Mouse (Mus musculus): ENCODE results near the gene Arhgap15. TPM values are rescaled to one million over a fixed set of nuclear protein-coding genes. Genes with fewer than 3 reads are reported as not detected.

Gene Arhgap15
- polyA plus RNA-seq, 1 experiment: 1.7 TPM

DNA sequence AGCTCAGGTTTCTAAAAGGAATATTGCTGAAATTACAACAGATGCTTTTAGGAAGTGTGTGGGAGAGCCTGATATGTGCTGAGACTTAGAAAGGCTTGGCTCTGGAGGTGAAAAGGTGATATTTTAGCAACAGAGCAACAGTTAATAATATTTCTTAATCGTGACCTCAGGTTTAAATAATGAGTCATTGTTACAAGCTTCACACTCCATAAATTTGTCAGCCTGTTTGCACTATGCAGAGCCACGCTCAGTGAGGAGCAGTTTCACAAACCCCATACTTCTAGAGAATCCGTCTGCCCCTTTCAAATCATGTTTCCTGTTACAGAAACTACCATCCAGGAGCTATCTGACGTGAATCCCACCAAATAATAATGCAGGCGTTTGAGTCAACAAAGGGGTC lies 213.8 kb downstream of the Arhgap15 start:
- TF ChIP-seq CTCF (conservative IDR thresholded peaks at IDR 0.05; ENCODE audit: insufficient read depth, insufficient read length, low read depth, low read length): no peak
- no peak for TF ChIP-seq POLR2A (IDR thresholded peaks at IDR 0.05; ENCODE audit: low read depth, low read length)
- 44% methylated on average over 5 of the region's 5 CpGs for WGBS
- DNase-seq: no peak

DNA sequence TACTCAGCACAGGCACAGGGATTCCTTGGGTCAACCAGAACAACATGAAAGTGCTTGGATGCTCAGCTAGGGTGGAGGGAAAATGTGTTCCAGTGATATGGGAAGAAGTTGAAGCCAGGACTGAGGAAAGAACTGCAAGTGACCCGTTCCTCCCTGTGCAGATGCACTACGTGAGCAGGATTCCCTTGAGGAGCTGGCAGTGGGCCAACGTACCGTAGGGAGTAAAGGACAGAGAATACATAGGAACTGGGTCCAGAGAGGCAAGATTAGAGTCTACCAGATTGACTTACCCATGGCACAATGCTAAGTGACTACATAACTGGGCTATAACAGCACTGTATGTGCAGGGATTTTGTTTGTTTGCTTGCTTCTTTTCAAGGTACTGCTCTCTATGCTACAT lies 220.0 kb downstream of the Arhgap15 start:
- no peak overlapping the region for H3K27ac ChIP-seq (ENCODE audit: insufficient read depth, low read depth, low read length)
- WGBS: 24% methylated on average over 4 of the region's 4 CpGs
- DNase-seq: peak; percentile 28
- H3K36me3 ChIP-seq (ENCODE audit: control insufficient read depth, insufficient read depth, low read length): no peaks in the 10 kb centered on the region
- TF ChIP-seq CTCF (conservative IDR thresholded peaks at IDR 0.05; ENCODE audit: insufficient read depth, insufficient read length, low read depth, low read length): no peak
- TF ChIP-seq POLR2A (IDR thresholded peaks at IDR 0.05; ENCODE audit: low read depth, low read length): no peak
- H3K4me1 ChIP-seq (ENCODE audit: control insufficient read depth, insufficient read depth, low read length): no peaks in the 10 kb centered on the region
- H3K27me3 ChIP-seq (replicated peaks; ENCODE audit: control insufficient read depth, insufficient read depth, low read length): no peaks in the 10 kb centered on the region
- no peak overlapping the region for H3K4me3 ChIP-seq (ENCODE audit: insufficient read depth, low read depth, low read length)

More for the DNA sequence above, 213.8 kb downstream of the Arhgap15 start:
- no peaks in the 10 kb centered on the region for H3K27me3 ChIP-seq (replicated peaks; ENCODE audit: control insufficient read depth, insufficient read depth, low read length)
- no peak overlapping the region for H3K4me3 ChIP-seq (ENCODE audit: insufficient read depth, low read depth, low read length)
- H3K36me3 ChIP-seq (ENCODE audit: control insufficient read depth, insufficient read depth, low read length): no peaks in the 10 kb centered on the region
- no peak overlapping the region for H3K27ac ChIP-seq (ENCODE audit: insufficient read depth, low read depth, low read length)
- no peaks in the 10 kb centered on the region for H3K4me1 ChIP-seq (ENCODE audit: control insufficient read depth, insufficient read depth, low read length)

DNA sequence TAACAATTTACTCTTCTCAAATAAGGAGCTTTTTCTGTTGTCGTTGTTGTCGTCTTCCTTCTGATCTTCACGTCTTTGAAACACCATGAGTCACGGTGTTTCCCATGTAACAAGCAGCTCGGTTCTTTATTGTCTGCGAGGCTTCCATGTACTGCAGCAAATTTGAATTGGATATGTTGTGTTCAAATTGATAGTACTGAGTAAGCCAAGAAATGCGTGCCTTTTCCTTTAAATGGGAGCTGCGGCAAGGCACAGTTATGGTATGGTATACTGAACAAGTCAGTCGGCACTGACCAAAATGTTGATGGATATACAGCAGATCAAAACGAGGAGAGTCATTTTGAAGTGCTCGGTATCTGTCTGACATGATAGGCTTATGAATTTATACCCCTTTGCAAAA lies 229.1 kb downstream of the Arhgap15 start:
- WGBS: 90% methylated on average over 11 of the region's 11 CpGs
- TF ChIP-seq CTCF (conservative IDR thresholded peaks at IDR 0.05; ENCODE audit: insufficient read depth, insufficient read length, low read depth, low read length) (no peak), POLR2A (IDR thresholded peaks at IDR 0.05; ENCODE audit: low read depth, low read length) (no peak)

DNA sequence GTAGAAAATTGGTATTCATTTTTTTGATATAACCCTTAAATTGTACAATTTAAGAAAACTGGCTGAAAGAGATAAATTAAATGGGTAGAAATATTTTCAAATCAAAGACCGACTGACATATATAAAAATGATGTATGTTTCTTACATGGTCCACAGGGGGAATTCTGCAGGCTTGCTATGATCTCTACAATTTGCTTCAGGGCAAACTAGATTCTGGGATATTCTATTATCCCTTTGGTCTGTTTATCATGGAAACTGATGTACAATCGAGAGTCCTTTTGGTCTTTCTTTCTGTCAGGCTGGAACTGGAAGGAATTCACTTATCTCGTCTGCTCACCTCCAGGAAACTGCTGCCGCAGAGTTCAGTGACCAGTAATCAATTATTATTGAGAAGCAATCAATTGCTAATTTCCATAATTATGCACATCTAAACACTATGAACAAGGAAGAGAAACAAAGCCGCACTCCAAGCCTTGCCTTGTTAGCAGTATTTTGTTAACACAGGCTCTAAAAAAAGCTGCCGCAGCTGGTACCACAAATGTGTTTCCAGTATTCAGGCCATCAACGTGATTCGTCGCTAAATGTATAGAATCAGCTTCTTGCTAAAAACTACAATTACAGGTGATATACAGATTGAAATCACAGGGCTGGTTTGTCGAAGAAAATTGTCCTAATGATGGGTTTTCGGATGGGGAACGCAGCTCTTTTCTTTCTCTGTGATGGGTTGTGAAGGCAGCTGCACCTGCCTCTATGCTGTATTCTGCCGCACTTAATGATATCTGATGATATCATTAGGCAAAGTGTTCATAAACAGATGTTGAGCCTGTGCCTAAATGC lies 229.8 kb downstream of the Arhgap15 start:
- TF ChIP-seq POLR2A (IDR thresholded peaks at IDR 0.05; ENCODE audit: low read depth, low read length) (no peak), CTCF (conservative IDR thresholded peaks at IDR 0.05; ENCODE audit: insufficient read depth, insufficient read length, low read depth, low read length) (no peak)
- H3K4me3 ChIP-seq (ENCODE audit: insufficient read depth, low read depth, low read length): no peak overlapping the region
- H3K27ac ChIP-seq (ENCODE audit: insufficient read depth, low read depth, low read length): no peak overlapping the region
- WGBS: 91% methylated on average over 13 of the region's 13 CpGs
- H3K27me3 ChIP-seq (replicated peaks; ENCODE audit: control insufficient read depth, insufficient read depth, low read length): no peaks in the 10 kb centered on the region
- DNase-seq: no peak
- H3K4me1 ChIP-seq (ENCODE audit: control insufficient read depth, insufficient read depth, low read length): no peaks in the 10 kb centered on the region
- H3K36me3 ChIP-seq (ENCODE audit: control insufficient read depth, insufficient read depth, low read length): no peaks in the 10 kb centered on the region

More for the DNA sequence above, 229.1 kb downstream of the Arhgap15 start:
- Histone ChIP-seq H3K4me1 (ENCODE audit: control insufficient read depth, insufficient read depth, low read length) (no peaks in the 10 kb centered on the region), H3K27me3 (replicated peaks; ENCODE audit: control insufficient read depth, insufficient read depth, low read length) (no peaks in the 10 kb centered on the region), H3K4me3 (ENCODE audit: insufficient read depth, low read depth, low read length) (no peak overlapping the region), H3K36me3 (ENCODE audit: control insufficient read depth, insufficient read depth, low read length) (no peaks in the 10 kb centered on the region), H3K27ac (ENCODE audit: insufficient read depth, low read depth, low read length) (no peak overlapping the region)
- no peak for DNase-seq

DNA sequence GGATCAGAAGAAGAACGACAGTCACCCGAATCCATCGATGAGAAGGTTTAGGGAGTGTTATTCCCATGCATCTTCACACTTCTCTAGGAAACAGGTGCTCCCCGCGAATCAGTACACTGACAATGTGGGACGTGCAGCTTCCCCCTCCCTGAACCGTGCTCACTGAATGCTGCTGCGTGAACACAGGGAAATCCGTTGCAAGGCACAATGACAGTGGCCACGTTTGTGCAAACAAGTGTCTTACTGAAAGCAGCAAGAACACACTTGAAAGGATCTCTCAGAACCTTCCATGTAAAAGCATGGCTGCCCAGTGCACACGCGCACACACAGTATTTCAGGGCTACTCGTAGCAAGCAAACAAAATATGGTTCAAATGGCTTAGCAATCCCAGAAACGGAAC lies 237.4 kb downstream of the Arhgap15 start:
- H3K4me3 ChIP-seq (ENCODE audit: insufficient read depth, low read depth, low read length): no peak overlapping the region
- H3K36me3 ChIP-seq (ENCODE audit: control insufficient read depth, insufficient read depth, low read length): no peaks in the 10 kb centered on the region
- no peaks in the 10 kb centered on the region for H3K27me3 ChIP-seq (replicated peaks; ENCODE audit: control insufficient read depth, insufficient read depth, low read length)
- TF ChIP-seq POLR2A (IDR thresholded peaks at IDR 0.05; ENCODE audit: low read depth, low read length) (no peak), CTCF (conservative IDR thresholded peaks at IDR 0.05; ENCODE audit: insufficient read depth, insufficient read length, low read depth, low read length) (no peak)
- DNase-seq: no peak
- no peaks in the 10 kb centered on the region for H3K4me1 ChIP-seq (ENCODE audit: control insufficient read depth, insufficient read depth, low read length)
- H3K27ac ChIP-seq (ENCODE audit: insufficient read depth, low read depth, low read length): no peak overlapping the region
- 81% methylated on average over 14 of the region's 14 CpGs for WGBS

DNA sequence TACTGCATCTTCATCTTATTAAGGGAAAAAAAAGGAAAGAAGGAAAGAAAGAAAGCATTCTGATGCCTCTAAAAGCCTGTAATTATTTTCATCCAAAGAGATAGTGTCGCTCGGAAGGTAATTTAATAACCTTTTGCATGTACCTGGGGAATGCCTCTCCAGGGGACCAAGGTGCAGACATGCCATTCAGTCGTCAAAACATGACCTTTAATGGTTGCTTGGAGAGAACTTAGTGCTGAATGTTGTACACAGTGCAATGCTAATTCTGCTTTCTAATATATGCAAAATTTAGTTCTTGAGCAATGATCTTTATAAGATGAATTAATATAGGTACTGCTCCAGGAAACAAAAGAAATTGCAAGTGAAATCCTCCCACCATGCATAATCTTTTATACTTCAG lies 239.3 kb downstream of the Arhgap15 start:
- Histone ChIP-seq H3K36me3 (ENCODE audit: control insufficient read depth, insufficient read depth, low read length) (no peaks in the 10 kb centered on the region), H3K4me1 (ENCODE audit: control insufficient read depth, insufficient read depth, low read length) (no peaks in the 10 kb centered on the region), H3K4me3 (ENCODE audit: insufficient read depth, low read depth, low read length) (no peak overlapping the region), H3K27ac (ENCODE audit: insufficient read depth, low read depth, low read length) (no peak overlapping the region), H3K27me3 (replicated peaks; ENCODE audit: control insufficient read depth, insufficient read depth, low read length) (no peaks in the 10 kb centered on the region)
- WGBS: 81% methylated on average over 3 of the region's 3 CpGs
- no peak for DNase-seq
- TF ChIP-seq CTCF (conservative IDR thresholded peaks at IDR 0.05; ENCODE audit: insufficient read depth, insufficient read length, low read depth, low read length) (no peak), POLR2A (IDR thresholded peaks at IDR 0.05; ENCODE audit: low read depth, low read length) (no peak)

DNA sequence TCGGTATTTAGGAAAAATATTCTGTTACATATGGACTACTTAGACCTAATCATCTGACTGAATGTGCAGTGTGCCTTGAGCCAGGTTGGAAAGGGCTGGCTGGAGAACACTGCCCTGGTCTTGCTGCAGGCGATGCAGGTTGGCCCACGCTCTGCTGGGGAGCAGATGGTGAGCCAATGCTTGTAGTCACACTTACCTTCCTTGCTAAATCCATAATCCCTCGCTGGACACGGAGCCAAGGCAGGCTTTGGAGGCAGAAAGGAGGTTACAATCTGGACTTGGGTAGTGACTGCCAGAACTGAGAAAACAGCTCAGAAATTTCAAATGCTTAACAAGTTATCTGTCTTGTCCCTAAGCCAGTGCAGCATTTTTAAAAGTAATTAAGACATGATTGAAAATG lies 241.2 kb downstream of the Arhgap15 start:
- DNase-seq: no peak
- H3K4me1 ChIP-seq (ENCODE audit: control insufficient read depth, insufficient read depth, low read length): no peaks in the 10 kb centered on the region
- TF ChIP-seq POLR2A (IDR thresholded peaks at IDR 0.05; ENCODE audit: low read depth, low read length) (no peak), CTCF (conservative IDR thresholded peaks at IDR 0.05; ENCODE audit: insufficient read depth, insufficient read length, low read depth, low read length) (no peak)

More for the DNA sequence above, 241.2 kb downstream of the Arhgap15 start:
- no peak overlapping the region for H3K27ac ChIP-seq (ENCODE audit: insufficient read depth, low read depth, low read length)
- WGBS: 71% methylated on average over 5 of the region's 5 CpGs
- no peaks in the 10 kb centered on the region for H3K36me3 ChIP-seq (ENCODE audit: control insufficient read depth, insufficient read depth, low read length)
- no peak overlapping the region for H3K4me3 ChIP-seq (ENCODE audit: insufficient read depth, low read depth, low read length)
- H3K27me3 ChIP-seq (replicated peaks; ENCODE audit: control insufficient read depth, insufficient read depth, low read length): no peaks in the 10 kb centered on the region

Measured in kidney, adult 2 months (tissue).